Mouse (Mus musculus): ENCODE data around the gene Hoxa10. TPM values are rescaled to one million over a fixed set of nuclear protein-coding genes. Genes with fewer than 3 reads are reported as not detected.

The Hoxa10 gene
- total RNA-seq, 2 experiments from 2014 or later: 0.11 TPM; not detected in 1

DNA sequence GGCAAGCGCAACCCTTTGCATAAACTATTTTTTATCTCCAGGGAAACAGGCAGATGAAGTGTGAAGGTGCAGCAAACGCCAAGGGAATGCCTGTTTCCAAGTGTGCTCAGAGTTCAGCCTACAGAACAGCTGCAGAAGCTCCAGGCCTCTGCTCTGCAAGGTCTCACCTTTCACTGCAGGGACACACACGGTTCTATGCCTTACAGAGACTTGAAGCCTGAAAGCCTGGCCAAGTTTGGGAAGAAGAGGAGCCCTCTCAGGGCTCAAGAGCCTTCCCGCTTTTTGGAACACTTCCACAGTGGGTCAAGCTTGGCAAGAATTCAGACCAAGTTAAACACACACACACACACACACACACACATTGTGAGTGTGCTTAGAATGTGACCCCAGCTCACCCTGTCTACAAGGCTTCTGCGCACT is 51.5 kb downstream of the Hoxa10 start:
- no peak for ATAC-seq (ENCODE audit: poor library complexity, severe bottlenecking)

DNA sequence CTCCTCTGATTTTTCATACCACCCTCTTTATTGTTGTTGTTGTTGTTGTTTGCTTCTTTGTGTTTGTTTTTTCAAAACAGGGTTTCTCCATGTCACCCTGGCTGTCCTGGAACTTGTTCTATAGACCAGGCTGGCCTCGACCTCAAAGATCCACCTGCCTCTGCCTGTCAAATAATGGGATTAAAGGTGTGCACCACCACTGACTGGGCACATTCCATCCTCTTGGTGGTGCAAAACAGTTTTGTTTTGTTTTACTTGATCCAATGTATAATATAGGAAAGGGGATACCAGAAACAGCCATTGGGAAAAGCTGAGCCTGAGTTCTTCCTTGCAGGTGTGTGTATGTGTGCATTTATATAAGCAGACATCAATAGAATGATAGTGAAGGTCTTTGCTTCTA is 54.2 kb downstream of the Hoxa10 start:
- ATAC-seq (ENCODE audit: poor library complexity, severe bottlenecking): no peak

DNA sequence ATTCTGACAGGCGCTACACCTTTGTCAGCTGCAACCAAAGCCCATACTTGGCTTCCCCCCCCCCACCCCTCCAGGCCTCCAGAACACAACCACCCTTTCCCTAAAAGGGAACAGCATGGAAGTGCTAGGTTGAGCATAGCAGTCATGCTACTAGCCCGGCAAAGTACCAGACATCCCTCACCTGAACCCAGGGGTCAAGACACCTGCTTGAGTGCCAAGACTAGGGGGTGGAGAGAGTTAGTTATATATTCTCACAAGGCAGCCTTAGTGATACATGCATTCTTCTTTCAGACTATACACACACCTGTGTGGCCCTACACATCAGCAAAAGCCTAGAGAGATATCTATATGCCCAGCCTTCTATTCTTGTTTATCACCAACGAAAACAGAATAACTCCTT is 54.8 kb downstream of the Hoxa10 start:
- ATAC-seq (ENCODE audit: poor library complexity, severe bottlenecking): no peak

DNA sequence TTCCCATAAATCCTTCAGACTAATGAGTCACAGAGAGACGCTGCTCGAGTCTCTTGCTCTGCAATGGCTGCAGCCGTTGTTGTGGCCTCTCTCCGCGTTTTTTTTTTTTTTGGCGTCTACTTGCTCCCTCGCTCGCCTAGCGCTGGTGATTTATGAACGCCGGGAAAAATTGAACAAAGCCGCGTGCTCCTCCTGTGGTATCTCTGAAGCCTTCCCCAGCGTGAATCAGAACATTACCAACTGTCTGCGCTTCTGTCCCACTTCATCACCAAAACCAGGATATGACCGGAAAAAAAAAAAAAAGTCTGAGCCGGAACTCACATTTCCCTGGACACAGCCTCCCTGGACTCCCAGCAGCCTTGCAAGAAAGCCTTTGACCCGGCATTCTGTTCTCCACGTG is 55.4 kb downstream of the Hoxa10 start:
- no peak for ATAC-seq (ENCODE audit: poor library complexity, severe bottlenecking)

DNA sequence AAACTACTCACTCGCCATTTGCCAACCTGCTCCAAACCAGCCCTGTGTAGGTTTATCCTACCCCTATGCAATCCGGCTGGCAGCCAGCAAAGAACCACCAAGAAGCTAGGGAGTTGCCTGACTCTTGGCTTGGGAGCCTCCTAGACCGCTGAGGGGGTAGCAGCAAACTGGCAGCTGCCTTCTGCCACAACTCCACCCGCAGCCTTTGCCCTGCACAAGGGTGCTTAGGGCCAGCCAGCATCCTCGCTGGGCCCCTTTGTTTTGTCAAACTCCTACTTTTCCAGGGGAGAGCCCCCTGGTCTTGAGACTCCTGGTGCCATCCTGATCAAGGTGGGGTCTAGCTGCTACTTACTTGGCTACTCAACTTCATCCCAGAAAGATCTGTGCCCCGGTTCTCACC is 56.0 kb downstream of the Hoxa10 start:
- no peak for ATAC-seq (ENCODE audit: poor library complexity, severe bottlenecking)

DNA sequence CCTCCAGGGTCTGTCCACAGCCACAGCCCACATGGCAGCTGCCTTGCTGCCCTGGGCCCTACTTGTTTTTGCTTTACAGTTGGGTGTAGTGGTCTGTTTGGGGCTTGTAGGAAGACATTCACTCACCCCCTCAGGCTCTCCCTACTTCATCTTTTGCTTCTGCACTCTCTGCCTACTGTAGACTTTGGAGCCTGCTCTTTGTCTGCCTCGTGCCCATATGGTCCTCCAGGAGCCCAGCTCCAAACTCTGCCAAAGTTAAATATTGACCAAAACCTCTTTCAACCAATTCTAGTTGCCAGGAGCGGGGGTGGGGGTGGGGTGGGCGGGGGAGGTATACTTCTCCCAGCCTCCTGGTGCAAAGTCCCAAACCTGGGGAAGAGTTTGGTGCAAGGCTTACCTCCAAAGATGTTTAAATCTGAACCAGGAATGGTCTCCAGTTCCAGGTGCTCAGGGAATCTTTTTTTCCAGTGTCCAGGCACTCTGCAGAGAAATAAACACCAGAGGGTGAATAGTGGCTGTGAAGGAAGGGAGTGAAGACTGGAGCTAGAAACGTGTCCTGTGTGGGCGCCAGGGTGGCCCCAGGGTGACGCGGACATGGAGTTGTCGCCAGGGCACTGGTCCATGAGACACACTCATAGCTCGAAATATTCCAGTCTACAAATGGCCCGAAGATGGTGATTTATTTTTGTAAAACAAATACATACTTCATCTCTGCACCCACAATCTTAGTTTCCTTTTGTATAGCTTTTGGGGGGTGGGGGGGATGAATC is 57.2 kb downstream of the Hoxa10 start:
- ATAC-seq (ENCODE audit: poor library complexity, severe bottlenecking): no peak

DNA sequence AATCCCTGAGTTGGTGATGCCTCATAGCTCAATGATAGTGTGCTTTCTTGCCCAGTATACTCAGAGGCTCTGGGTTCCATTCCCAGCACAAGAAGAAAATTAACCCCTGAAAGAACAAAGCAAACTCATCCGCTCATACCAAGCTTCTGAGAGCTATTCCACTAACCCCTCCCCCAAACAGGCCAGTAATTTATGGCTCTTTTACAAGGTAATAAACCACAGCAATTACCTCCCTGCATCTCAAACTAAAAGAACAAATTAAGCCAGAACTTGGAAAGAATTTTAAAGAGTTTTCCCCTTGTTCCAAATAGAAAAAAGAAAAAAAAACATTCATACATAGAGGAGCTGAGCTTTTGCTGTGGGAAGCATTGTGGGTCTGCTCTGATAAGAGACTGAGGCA is 57.9 kb downstream of the Hoxa10 start:
- no peak for ATAC-seq (ENCODE audit: poor library complexity, severe bottlenecking)

DNA sequence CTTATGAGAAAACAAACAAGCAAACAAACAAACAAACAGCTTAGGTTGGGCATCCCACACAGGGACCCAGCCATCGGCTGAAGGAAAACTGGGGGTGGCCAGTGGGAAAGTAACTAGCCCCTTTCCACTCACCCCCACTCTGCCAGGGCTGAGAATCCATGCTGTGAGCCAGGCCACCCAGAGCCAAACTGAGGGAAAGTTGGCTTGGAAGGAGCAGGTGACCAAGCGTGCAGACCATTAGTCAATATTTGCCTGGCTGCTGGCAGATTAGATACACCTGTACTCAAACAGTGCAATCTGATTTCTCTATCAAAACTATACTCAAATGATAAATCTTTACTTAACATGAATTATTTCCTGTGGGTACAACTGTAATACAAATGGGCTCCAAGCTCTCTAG is 58.6 kb downstream of the Hoxa10 start:
- ATAC-seq (ENCODE audit: poor library complexity, severe bottlenecking): no peak

Other genes starting within 250 kb of the Hoxa10 start
- 178 and 191 TPM in 2 replicates for gene Skap2, start 228.3 kb downstream of the Hoxa10 start, total RNA-seq (2015)
- gene Skap2, start 228.3 kb downstream of the Hoxa10 start, total RNA-seq (2017): 293 and 359 TPM in 2 replicates
- 0.11 TPM in 1 of 2 replicates, not detected in the other for gene Hoxa1, start 82.5 kb downstream of the Hoxa10 start, total RNA-seq (2015)
- 0.37 TPM in 1 of 2 replicates, not detected in the other for gene Hoxa1, start 82.5 kb downstream of the Hoxa10 start, total RNA-seq (2017)
- gene Hoxa2, start 76.0 kb downstream of the Hoxa10 start, total RNA-seq (2015): not detected in 2 replicates
- gene Hoxa2, start 76.0 kb downstream of the Hoxa10 start, total RNA-seq (2017): not detected in 2 replicates
- gene 5730596B20Rik, start 63.4 kb downstream of the Hoxa10 start, total RNA-seq (2015): not detected in 2 replicates
- not detected in 2 replicates for gene 5730596B20Rik, start 63.4 kb downstream of the Hoxa10 start, total RNA-seq (2017)
- gene Hoxa4, start 49.1 kb downstream of the Hoxa10 start, total RNA-seq (2015): 0.27 TPM in 1 of 2 replicates, not detected in the other
- gene Hoxa4, start 49.1 kb downstream of the Hoxa10 start, total RNA-seq (2017): 0.28 TPM in 1 of 2 replicates, not detected in the other
- gene Hoxa5, start 36.3 kb downstream of the Hoxa10 start, total RNA-seq (2015): 0.09 and 0.13 TPM in 2 replicates
- gene Hoxa5, start 36.3 kb downstream of the Hoxa10 start, total RNA-seq (2017): 0.18 TPM in 1 of 2 replicates, not detected in the other
- not detected in 2 replicates for gene Hoxa6, start 32.1 kb downstream of the Hoxa10 start, total RNA-seq (2015)
- gene Hoxa6, start 32.1 kb downstream of the Hoxa10 start, total RNA-seq (2017): not detected in 2 replicates
- 0.93 TPM in 1 of 2 replicates, not detected in the other for gene Hoxa3, start 27.5 kb downstream of the Hoxa10 start, total RNA-seq (2015)
- gene Hoxa3, start 27.5 kb downstream of the Hoxa10 start, total RNA-seq (2017): not detected in 2 replicates
- not detected in 2 replicates for gene Gm28308, start 27.5 kb downstream of the Hoxa10 start, total RNA-seq (2015)
- gene Gm28308, start 27.5 kb downstream of the Hoxa10 start, total RNA-seq (2017): not detected in 2 replicates
- gene Hoxa7, start 19.0 kb downstream of the Hoxa10 start, total RNA-seq (2015): 1.2 and 1.8 TPM in 2 replicates
- 0.53 and 0.73 TPM in 2 replicates for gene Hoxa7, start 19.0 kb downstream of the Hoxa10 start, total RNA-seq (2017)
- gene Hoxa9, start 9.8 kb downstream of the Hoxa10 start, total RNA-seq (2015): 0.36 and 1.2 TPM in 2 replicates
- gene Hoxa9, start 9.8 kb downstream of the Hoxa10 start, total RNA-seq (2017): 1.5 and 2.0 TPM in 2 replicates
- not detected in 2 replicates for gene Hoxa11, start 5.0 kb upstream of the Hoxa10 start, total RNA-seq (2015)
- not detected in 2 replicates for gene Hoxa11, start 5.0 kb upstream of the Hoxa10 start, total RNA-seq (2017)
- not detected in 2 replicates for gene Hoxa13, start 20.0 kb upstream of the Hoxa10 start, total RNA-seq (2015)
- gene Hoxa13, start 20.0 kb upstream of the Hoxa10 start, total RNA-seq (2017): not detected in 2 replicates
- gene Evx1, start 72.6 kb upstream of the Hoxa10 start, total RNA-seq (2015): not detected in 2 replicates
- gene Evx1, start 72.6 kb upstream of the Hoxa10 start, total RNA-seq (2017): not detected in 2 replicates

Data from megakaryocyte, adult 5-6 weeks (primary cell).